Mouse (Mus musculus) intestine, embryonic 14.5 days (tissue): ENCODE results near the gene Por. TPM values are rescaled to one million over a fixed set of nuclear protein-coding genes. Genes with fewer than 3 reads are reported as not detected.

Experiments
- ATAC-seq: fragments of 200-750 bp; cut with Nextera tagmentation; replicated peaks from 2 replicates; pipeline ENCODE4 v1.8.0; 2017; ENCODE audit warnings: low read depth, moderate number of reproducible peaks, moderate TSS enrichment, moderate library complexity; ENCODE audit not compliant: low FRiP score, low TSS enrichment
- DNase-seq: peaks from one replicate; pipeline ENCODE4 v3.0.0-alpha.2; 2018; ENCODE audit warnings: low spot score
- H3K27ac ChIP-seq: fragments of 300-500 bp; sonication (generic); 2 replicates; pipeline ENCODE4 v1.5.1; 2014; ENCODE audit warnings: low read depth, mild to moderate bottlenecking, control low read depth
- H3K27me3 ChIP-seq: fragments of 300-500 bp; sonication (generic); replicated peaks from 2 replicates; pipeline ENCODE4 v1.6.1; 2014; ENCODE audit warnings: low read length, control low read depth; ENCODE audit not compliant: control insufficient read depth, insufficient read depth
- H3K36me3 ChIP-seq: fragments of 300-500 bp; sonication (generic); 2 replicates; pipeline ENCODE4 v1.6.1; 2014; ENCODE audit warnings: low read length, control low read depth; ENCODE audit not compliant: control insufficient read depth, insufficient read depth
- H3K4me1 ChIP-seq: fragments of 300-500 bp; sonication (generic); replicated peaks from 2 replicates; pipeline ENCODE4 v1.6.1; 2014; ENCODE audit warnings: low read length, control low read depth, mixed read lengths; ENCODE audit not compliant: control insufficient read depth, insufficient read depth
- H3K4me2 ChIP-seq: fragments of 300-500 bp; sonication (generic); 2 replicates; pipeline ENCODE4 v1.6.1; 2014; ENCODE audit warnings: low read length
- H3K4me3 ChIP-seq: fragments of 300-500 bp; sonication (generic); 2 replicates; pipeline ENCODE4 v1.5.1; 2014; ENCODE audit warnings: low read depth, low read length, control low read depth, mixed read lengths
- H3K9ac ChIP-seq: fragments of 300-500 bp; sonication (generic); 2 replicates; pipeline ENCODE4 v1.6.1; 2014; ENCODE audit warnings: mild to moderate bottlenecking, low read length
- H3K9me3 ChIP-seq: fragments of 300-500 bp; sonication (generic); 2 replicates; pipeline ENCODE4 v1.6.1; 2016; ENCODE audit warnings: low read length, control low read depth; ENCODE audit not compliant: control insufficient read depth
- WGBS: fragments of 180-500 bp; shearing (Covaris S2); extraction: QIAGEN DNeasy Blood & Tissue Kit; methylation state at CpG from one replicate; pipeline ENCODE4 v1.1.7; 2014; 5-methylcytosine and 5-hydroxymethylcytosine counted together
- polyA plus RNA-seq: library from polyadenylated mRNA; unstranded; fragments of >200 nt; fragmentation: Nextera tagmentation; extraction: Ambion mirVana; gene quantifications from 2 replicates; pipeline ENCODE4 v1.2.1, GENCODE M21; 2014

Gene Por
- polyA plus RNA-seq, 1 experiment from 2014 or later, result 66.5 TPM

- peak overlapping the region; percentile 63 for H3K4me2 ChIP-seq
- WGBS, result under 1% methylated on average over 21 of the region's 21 CpGs
- no peaks in the 10 kb centered on the region for H3K27me3 ChIP-seq
- H3K27ac ChIP-seq, result peak overlapping the region; percentile 20; the same call in 1 of the 2 replicates
- ATAC-seq (peak; percentile 84), DNase-seq (no peak)
- H3K9me3 ChIP-seq, result no peaks in the 10 kb centered on the region
- peak overlapping the region; percentile 65 for H3K9ac ChIP-seq
- peak overlapping the region; percentile 76 for H3K4me3 ChIP-seq
- peaks cover 11% of the 10 kb centered on the region for H3K4me1 ChIP-seq
- H3K36me3 ChIP-seq, result peaks cover 27% of the 10 kb centered on the region
Measured at GRCm38 (mm10) chr5:135632797-135633144, 37.1 kb upstream of the Por start.

- no peaks in the 10 kb centered on the region for H3K27me3 ChIP-seq
- H3K36me3 ChIP-seq, result peaks cover 65% of the 10 kb centered on the region
- 77% methylated on average over 7 of the region's 7 CpGs for whole genome bisulfite sequencing
- no peak overlapping the region for H3K4me2 ChIP-seq
- no peaks in the 10 kb centered on the region for H3K9me3 ChIP-seq
- no peak for DNase-seq
- H3K27ac ChIP-seq, result no peak overlapping the region
- no peak for ATAC-seq
- H3K4me1 ChIP-seq, result no peaks in the 10 kb centered on the region
- H3K4me3 ChIP-seq, result no peak overlapping the region
- no peak overlapping the region for H3K9ac ChIP-seq
Measured at GRCm38 (mm10) chr5:135639760-135640458, 29.9 kb upstream of the Por start.

GRCm38 (mm10) chr5:135640459-135640789, 29.4 kb upstream of the Por start:
- Histone ChIP-seq H3K27ac (no peak overlapping the region), H3K4me3 (no peak overlapping the region), H3K9ac (no peak overlapping the region), H3K4me2 (no peak overlapping the region), H3K27me3 (no peaks in the 10 kb centered on the region), H3K9me3 (no peaks in the 10 kb centered on the region), H3K4me1 (no peaks in the 10 kb centered on the region), H3K36me3 (peaks cover 60% of the 10 kb centered on the region)
- ATAC-seq (no peak), DNase-seq (no peak)
- 86% methylated on average over 6 of the region's 6 CpGs for WGBS

- Histone ChIP-seq H3K4me1 (no peaks in the 10 kb centered on the region), H3K36me3 (peaks cover 54% of the 10 kb centered on the region), H3K27me3 (no peaks in the 10 kb centered on the region), H3K9me3 (no peaks in the 10 kb centered on the region), H3K4me2 (no peak overlapping the region), H3K27ac (no peak overlapping the region), H3K9ac (no peak overlapping the region), H3K4me3 (no peak overlapping the region)
- no peak for ATAC-seq
- no peak for DNase-seq
- WGBS, result 100% methylated on average over 1 of the region's 1 CpGs
Measured at GRCm38 (mm10) chr5:135641028-135641427, 28.8 kb upstream of the Por start.

- Histone ChIP-seq H3K9ac (no peak overlapping the region), H3K36me3 (peaks cover 36% of the 10 kb centered on the region), H3K27ac (no peak overlapping the region), H3K27me3 (no peaks in the 10 kb centered on the region), H3K9me3 (no peaks in the 10 kb centered on the region), H3K4me3 (no peak overlapping the region), H3K4me2 (no peak overlapping the region), H3K4me1 (no peaks in the 10 kb centered on the region)
- ATAC-seq (no peak), DNase-seq (no peak)
- 82% methylated on average over 10 of the region's 10 CpGs for WGBS
Measured at GRCm38 (mm10) chr5:135642686-135643551, 26.9 kb upstream of the Por start.

GRCm38 (mm10) chr5:135643552-135643842, 26.3 kb upstream of the Por start:
- Histone ChIP-seq H3K9ac (no peak overlapping the region), H3K36me3 (peaks cover 31% of the 10 kb centered on the region), H3K4me3 (no peak overlapping the region), H3K27ac (no peak overlapping the region), H3K9me3 (no peaks in the 10 kb centered on the region), H3K27me3 (no peaks in the 10 kb centered on the region), H3K4me2 (no peak overlapping the region), H3K4me1 (no peaks in the 10 kb centered on the region)
- WGBS, result 94% methylated on average over 1 of the region's 1 CpGs
- ATAC-seq (no peak), DNase-seq (no peak)

GRCm38 (mm10) chr5:135643869-135644268, 26.0 kb upstream of the Por start:
- DNase-seq (no peak), ATAC-seq (no peak)
- no peaks in the 10 kb centered on the region for H3K4me1 ChIP-seq
- no peaks in the 10 kb centered on the region for H3K27me3 ChIP-seq
- H3K36me3 ChIP-seq, result peaks cover 27% of the 10 kb centered on the region
- no peak overlapping the region for H3K9ac ChIP-seq
- no peak overlapping the region for H3K4me3 ChIP-seq
- H3K4me2 ChIP-seq, result no peak overlapping the region
- WGBS, result 92% methylated on average over 8 of the region's 8 CpGs
- no peak overlapping the region for H3K27ac ChIP-seq
- H3K9me3 ChIP-seq, result no peaks in the 10 kb centered on the region

- WGBS, result 90% methylated on average over 5 of the region's 5 CpGs
- no peak overlapping the region for H3K4me3 ChIP-seq
- peaks cover 14% of the 10 kb centered on the region for H3K36me3 ChIP-seq
- no peak overlapping the region for H3K9ac ChIP-seq
- ATAC-seq, result no peak
- DNase-seq, result no peak
- no peaks in the 10 kb centered on the region for H3K27me3 ChIP-seq
- no peak overlapping the region for H3K4me2 ChIP-seq
- H3K4me1 ChIP-seq, result no peaks in the 10 kb centered on the region
- no peaks in the 10 kb centered on the region for H3K9me3 ChIP-seq
- H3K27ac ChIP-seq, result no peak overlapping the region
Measured at GRCm38 (mm10) chr5:135645330-135645729, 24.5 kb upstream of the Por start.

GRCm38 (mm10) chr5:135646038-135646437, 23.8 kb upstream of the Por start:
- Histone ChIP-seq H3K9me3 (no peaks in the 10 kb centered on the region), H3K4me1 (no peaks in the 10 kb centered on the region), H3K36me3 (peaks cover 11% of the 10 kb centered on the region; the same call in 1 of the 2 replicates), H3K4me2 (no peak overlapping the region), H3K4me3 (no peak overlapping the region), H3K27ac (no peak overlapping the region), H3K27me3 (no peaks in the 10 kb centered on the region), H3K9ac (no peak overlapping the region)
- ATAC-seq, result no peak
- WGBS, result 73% methylated on average over 6 of the region's 6 CpGs
- no peak for DNase-seq
